Mouse (Mus musculus): ENCODE measurements around the gene Mau2. TPM values are rescaled to one million over a fixed set of nuclear protein-coding genes. Genes with fewer than 3 reads are reported as not detected.

The Mau2 gene
- polyA plus RNA-seq (2012; rRNA removed), result 85.5 and 124 TPM in 2 replicates
- polyA plus RNA-seq (2014; fragmentation: Nextera tagmentation; extraction: Ambion mirVana), result 50.5 and 51.8 TPM in 2 replicates

DNA sequence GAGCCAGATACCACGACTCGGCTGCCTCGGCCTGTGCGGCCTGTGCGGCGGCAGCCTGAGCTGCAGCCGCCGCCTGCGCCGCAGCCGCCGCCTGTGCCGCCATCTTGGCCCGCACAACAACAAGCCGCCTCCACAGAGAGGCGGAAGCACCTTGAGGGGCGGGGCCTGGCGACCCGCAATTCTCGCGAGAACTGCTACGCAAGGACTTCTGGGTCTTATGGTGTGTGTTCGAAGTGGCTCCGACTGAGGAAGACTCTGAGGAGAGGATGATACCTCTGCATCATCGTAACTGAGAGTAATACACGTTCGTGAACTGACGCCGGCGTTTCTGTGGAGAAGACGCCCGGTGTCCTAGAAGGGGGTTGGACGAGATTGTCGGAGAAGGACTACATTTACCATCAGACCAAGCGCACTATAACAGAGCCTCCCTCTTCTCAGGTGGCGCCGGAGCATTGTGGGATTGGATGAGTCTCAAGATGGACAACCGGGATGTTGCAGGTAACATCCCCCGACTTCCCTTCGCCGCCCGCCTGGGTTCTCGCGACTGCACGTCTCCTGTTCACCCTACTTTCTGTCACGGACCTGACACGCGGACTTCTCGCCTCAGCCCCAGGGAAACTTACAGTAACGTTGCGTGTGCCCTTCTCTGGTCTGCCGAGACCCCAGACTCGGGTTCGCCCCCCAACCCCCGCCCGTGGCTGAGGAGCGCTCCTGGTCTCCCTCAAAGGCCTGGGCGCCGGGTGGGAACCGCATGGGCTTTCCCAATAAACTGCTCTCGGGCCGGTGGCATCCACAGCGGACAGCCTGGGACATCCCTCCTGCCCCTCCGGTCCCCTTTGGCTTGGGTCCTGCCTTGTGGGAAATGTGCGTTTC is at the start of gene Mau2, which contains the start of gene Sugp1:
TSS of gene Mau2 (minus strand) at position 152 of the 873 bp plus-strand sequence.
TSS of gene Sugp1 (plus strand) at position 231 of the 873 bp plus-strand sequence.
- under 1% methylated on average over 59 of the region's 65 CpGs for WGBS
- peak within 1 kb of the TSS; percentile 96 for H3K9ac ChIP-seq (ENCODE audit: low read depth, low read length, severe bottlenecking)
- H3K4me1 ChIP-seq (ENCODE audit: control insufficient read depth, insufficient read depth, low read length), result peaks cover 19% of the 10 kb centered on the region
- H3K4me3 ChIP-seq (replicated peaks; ENCODE audit: low read length), result peak within 1 kb of the TSS; percentile 100
- peak within 1 kb of the TSS; percentile 91 for H3K4me2 ChIP-seq (replicated peaks; ENCODE audit: low read depth, low read length, severe bottlenecking)
- DNase-seq (ENCODE audit: low spot score), result peak; percentile 96
- H3K27ac ChIP-seq (replicated peaks; ENCODE audit: low read depth, low read length), result peak within 1 kb of the TSS; percentile 80
- no peaks in the 10 kb centered on the region for H3K9me3 ChIP-seq (ENCODE audit: control insufficient read depth, low read length)
- peak; percentile 95; the same call in 1 of the 2 replicates for TF ChIP-seq POLR2A (IDR thresholded peaks at IDR 0.05; ENCODE audit: borderline replicate concordance, extremely low read depth, insufficient read depth, insufficient read length)
- peak; percentile 99 for ATAC-seq (ENCODE audit: low FRiP score, low read depth)
- no peaks in the 10 kb centered on the region for H3K27me3 ChIP-seq (ENCODE audit: control insufficient read depth, insufficient read depth, low read length)
- no peaks in the 10 kb centered on the region for H3K36me3 ChIP-seq (ENCODE audit: control insufficient read depth, insufficient read depth, low read length)

DNA sequence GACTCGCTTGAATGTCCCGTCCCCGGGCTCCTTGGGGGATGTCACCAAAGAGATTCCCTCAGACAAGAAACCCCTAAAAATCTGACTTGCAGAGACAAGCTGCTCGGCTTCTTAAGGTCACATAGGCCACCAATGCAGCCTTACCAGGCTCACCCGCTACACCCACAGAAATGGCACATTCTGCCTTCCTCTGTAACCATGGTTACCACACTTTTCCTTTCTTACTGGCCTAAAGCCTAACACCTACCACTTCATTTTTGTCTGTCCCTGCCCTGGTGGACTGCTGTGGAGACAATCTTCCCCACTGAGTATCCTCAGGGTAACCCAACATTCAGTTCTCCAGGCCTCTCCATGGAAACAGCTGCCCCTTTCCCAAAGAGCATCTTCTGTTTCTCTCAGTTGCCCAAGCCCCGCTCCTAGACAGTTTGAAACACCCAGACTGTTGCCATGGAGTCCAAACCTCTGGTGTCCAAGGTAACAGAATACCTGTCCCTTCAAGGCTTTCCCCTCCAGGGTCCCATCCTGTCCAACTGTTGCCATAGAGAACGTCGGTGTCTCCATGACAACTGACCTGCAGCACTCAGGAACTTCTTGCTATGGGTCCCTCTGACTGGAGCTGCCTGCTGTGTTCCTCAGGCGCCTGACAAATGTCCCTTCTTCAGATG is 46.9 kb upstream of the Mau2 start:
- Histone ChIP-seq H3K4me3 (replicated peaks; ENCODE audit: low read length) (no peak overlapping the region), H3K27me3 (ENCODE audit: control insufficient read depth, insufficient read depth, low read length) (peaks cover 66% of the 10 kb centered on the region), H3K9me3 (ENCODE audit: control insufficient read depth, low read length) (no peaks in the 10 kb centered on the region), H3K4me1 (ENCODE audit: control insufficient read depth, insufficient read depth, low read length) (no peaks in the 10 kb centered on the region), H3K27ac (replicated peaks; ENCODE audit: low read depth, low read length) (no peak overlapping the region), H3K9ac (ENCODE audit: low read depth, low read length, severe bottlenecking) (no peak overlapping the region), H3K36me3 (ENCODE audit: control insufficient read depth, insufficient read depth, low read length) (no peaks in the 10 kb centered on the region), H3K4me2 (replicated peaks; ENCODE audit: low read depth, low read length, severe bottlenecking) (no peak overlapping the region)
- DNase-seq (ENCODE audit: low spot score), result no peak
- no peak for TF ChIP-seq POLR2A (IDR thresholded peaks at IDR 0.05; ENCODE audit: borderline replicate concordance, extremely low read depth, insufficient read depth, insufficient read length)
- 61% methylated on average over 9 of the region's 9 CpGs for WGBS
- no peak for ATAC-seq (ENCODE audit: low FRiP score, low read depth)

DNA sequence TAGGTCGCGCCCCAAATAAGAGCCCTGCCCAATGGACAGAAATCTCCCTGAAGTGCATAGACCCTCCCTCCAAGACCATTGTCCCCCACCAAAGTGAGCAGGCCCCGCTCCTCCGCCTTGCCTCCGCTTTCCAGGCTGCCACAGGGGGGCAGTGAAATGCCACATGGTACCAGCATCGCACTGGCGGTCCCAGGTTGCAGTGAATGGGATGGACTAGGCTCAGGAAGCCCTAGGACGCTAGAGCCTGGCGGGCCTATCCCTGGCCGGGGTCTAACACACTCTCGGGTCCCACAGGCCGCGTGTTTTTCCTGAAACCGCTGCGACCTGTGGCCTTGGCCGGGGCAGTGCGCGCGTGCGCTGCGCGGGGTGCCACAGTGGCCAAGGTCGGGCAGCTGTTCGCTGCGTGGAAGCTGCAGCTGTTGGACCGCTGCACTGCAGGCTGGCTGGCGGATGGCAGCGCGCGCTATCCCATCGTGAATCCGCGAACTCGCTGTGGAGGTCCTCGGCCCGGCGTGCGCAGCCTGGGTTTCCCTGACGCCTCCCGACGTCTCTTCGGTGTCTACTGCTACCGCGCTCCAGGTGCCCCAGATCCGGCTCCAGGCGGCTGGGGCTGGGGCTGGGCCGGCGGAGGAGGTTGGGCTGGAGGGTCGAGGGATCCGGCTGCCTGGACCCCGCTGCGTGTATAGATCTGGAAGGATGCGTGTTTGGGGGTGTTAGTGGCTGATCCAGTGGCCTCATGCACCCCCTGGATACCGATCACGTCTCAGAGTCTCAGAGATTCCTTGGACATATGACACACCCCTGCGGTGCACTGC is 45.5 kb upstream of the Mau2 start:
- Histone ChIP-seq H3K36me3 (ENCODE audit: control insufficient read depth, insufficient read depth, low read length) (no peaks in the 10 kb centered on the region), H3K9me3 (ENCODE audit: control insufficient read depth, low read length) (no peaks in the 10 kb centered on the region), H3K27me3 (ENCODE audit: control insufficient read depth, insufficient read depth, low read length) (peaks cover 80% of the 10 kb centered on the region), H3K4me3 (replicated peaks; ENCODE audit: low read length) (peak overlapping the region; percentile 37), H3K4me1 (ENCODE audit: control insufficient read depth, insufficient read depth, low read length) (peaks cover 6% of the 10 kb centered on the region), H3K4me2 (replicated peaks; ENCODE audit: low read depth, low read length, severe bottlenecking) (peak overlapping the region; percentile 60), H3K9ac (ENCODE audit: low read depth, low read length, severe bottlenecking) (peak overlapping the region; percentile 40), H3K27ac (replicated peaks; ENCODE audit: low read depth, low read length) (no peak overlapping the region)
- TF ChIP-seq POLR2A (IDR thresholded peaks at IDR 0.05; ENCODE audit: borderline replicate concordance, extremely low read depth, insufficient read depth, insufficient read length), result no peak
- DNase-seq (ENCODE audit: low spot score) (peak; percentile 46), ATAC-seq (ENCODE audit: low FRiP score, low read depth) (0 out of 2 replicates have a peak, but pooled peaks have one; percentile 36)
- WGBS, result 5% methylated on average over 43 of the region's 56 CpGs

- Histone ChIP-seq H3K4me1 (ENCODE audit: control insufficient read depth, insufficient read depth, low read length) (peaks cover 6% of the 10 kb centered on the region), H3K4me3 (replicated peaks; ENCODE audit: low read length) (no peak overlapping the region), H3K27me3 (ENCODE audit: control insufficient read depth, insufficient read depth, low read length) (peaks cover 88% of the 10 kb centered on the region), H3K9ac (ENCODE audit: low read depth, low read length, severe bottlenecking) (no peak overlapping the region), H3K9me3 (ENCODE audit: control insufficient read depth, low read length) (no peaks in the 10 kb centered on the region), H3K27ac (replicated peaks; ENCODE audit: low read depth, low read length) (no peak overlapping the region), H3K4me2 (replicated peaks; ENCODE audit: low read depth, low read length, severe bottlenecking) (no peak overlapping the region), H3K36me3 (ENCODE audit: control insufficient read depth, insufficient read depth, low read length) (no peaks in the 10 kb centered on the region)
- DNase-seq (ENCODE audit: low spot score) (no peak), ATAC-seq (ENCODE audit: low FRiP score, low read depth) (no peak)
- 5% methylated on average over 7 of the region's 7 CpGs for WGBS
- TF ChIP-seq POLR2A (IDR thresholded peaks at IDR 0.05; ENCODE audit: borderline replicate concordance, extremely low read depth, insufficient read depth, insufficient read length), result no peak
These were observed 44.7 kb upstream of the Mau2 start for GRCm38 (mm10) chr8:70087237-70087636.
